Mouse (Mus musculus): ENCODE data around the gene Eif5b. TPM values are rescaled to one million over a fixed set of nuclear protein-coding genes. Genes with fewer than 3 reads are reported as not detected.
"Not testable (repeated sequence)": the region's sequence is repeated elsewhere in the genome, so short reads cannot be mapped to it uniquely, and the experiment has no call there.

The Eif5b gene
- total and polyA plus RNA-seq, 2 experiments, result 3.4 to 17.1 TPM

- Histone ChIP-seq H3K4me3 (ENCODE audit: insufficient read depth, low read depth, low read length) (no peak overlapping the region), H3K9ac (ENCODE audit: low read depth, low read length) (no peak overlapping the region), H3K27me3 (ENCODE audit: control insufficient read depth, insufficient read depth, low read length) (no peaks in the 10 kb centered on the region), H3K4me1 (ENCODE audit: control insufficient read depth, insufficient read depth, low read length) (no peaks in the 10 kb centered on the region), H3K36me3 (ENCODE audit: control insufficient read depth, insufficient read depth, low read length) (peaks cover 55% of the 10 kb centered on the region), H3K79me2 (ENCODE audit: control insufficient read depth, insufficient read depth, low read length) (no peaks in the 10 kb centered on the region), H3K27ac (replicated peaks; ENCODE audit: insufficient read depth, low read depth, low read length) (no peak overlapping the region)
- TF ChIP-seq CTCF (IDR thresholded peaks at IDR 0.05; ENCODE audit: low read depth, low read length), result no peak
- TF ChIP-seq POLR2A (IDR thresholded peaks at IDR 0.05; ENCODE audit: extremely low read depth, insufficient read depth, low read length), result no peak
- WGBS, result 70% methylated on average over 6 of the region's 6 CpGs
- no peak for DNase-seq (ENCODE audit: extremely low read depth, low read depth, low spot score)
Observed at GRCm38 (mm10) chr1:38058417-38058816, 60.6 kb downstream of the Eif5b start.

DNA sequence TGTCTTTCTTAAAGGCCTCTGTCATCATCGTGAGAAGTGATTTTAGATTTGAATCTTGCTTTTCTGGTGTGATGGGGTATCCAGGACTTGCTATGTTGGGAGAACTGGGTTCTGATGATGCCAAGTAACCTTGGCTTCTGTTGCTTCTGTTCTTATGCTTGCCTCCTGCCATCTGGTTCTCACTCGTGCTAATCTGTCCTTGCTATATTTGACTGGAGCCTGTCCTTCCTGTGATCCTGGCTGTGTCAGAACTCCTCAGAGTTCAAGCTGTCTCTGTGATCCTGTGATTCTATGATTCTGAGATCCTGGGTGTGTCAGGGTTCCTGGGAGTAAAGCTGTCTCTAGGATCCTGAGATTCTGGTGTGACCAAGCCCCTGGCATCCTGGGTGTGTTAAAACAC, 64.3 kb downstream of the Eif5b start:
- H3K27ac ChIP-seq (replicated peaks; ENCODE audit: insufficient read depth, low read depth, low read length); DNase-seq (ENCODE audit: extremely low read depth, low read depth, low spot score); H3K4me1 ChIP-seq (ENCODE audit: control insufficient read depth, insufficient read depth, low read length); H3K9ac ChIP-seq (ENCODE audit: low read depth, low read length); H3K79me2 ChIP-seq (ENCODE audit: control insufficient read depth, insufficient read depth, low read length); H3K27me3 ChIP-seq (ENCODE audit: control insufficient read depth, insufficient read depth, low read length); H3K4me3 ChIP-seq (ENCODE audit: insufficient read depth, low read depth, low read length): not testable (repeated sequence)
- H3K36me3 ChIP-seq (ENCODE audit: control insufficient read depth, insufficient read depth, low read length), result peaks cover 44% of the 10 kb centered on the region
- WGBS, result 90% methylated on average over 2 of the region's 2 CpGs

DNA sequence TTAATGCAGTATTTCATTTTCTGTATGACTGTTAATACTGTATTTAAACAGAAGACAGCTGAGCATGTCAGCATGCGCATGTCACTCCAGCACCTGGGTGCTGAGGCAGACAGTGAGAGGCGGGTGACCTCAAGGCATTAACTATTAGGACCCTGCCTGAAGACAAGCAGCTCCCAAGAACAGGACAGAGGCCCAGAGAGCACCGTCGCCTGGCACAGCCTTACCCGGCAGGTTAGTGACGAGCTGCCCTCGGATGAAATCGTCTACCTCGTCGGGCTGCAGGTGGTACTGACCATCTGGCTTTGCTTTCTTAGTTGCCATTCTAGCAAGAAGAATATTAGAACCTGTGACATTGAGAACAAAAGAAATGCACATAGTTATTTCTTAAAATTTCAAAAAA, 69.5 kb downstream of the Eif5b start:
- H3K79me2 ChIP-seq (ENCODE audit: control insufficient read depth, insufficient read depth, low read length), result no peaks in the 10 kb centered on the region
- H3K9ac ChIP-seq (ENCODE audit: low read depth, low read length), result no peak overlapping the region
- 96% methylated on average over 10 of the region's 10 CpGs for WGBS
- TF ChIP-seq CTCF (IDR thresholded peaks at IDR 0.05; ENCODE audit: low read depth, low read length) (no peak), POLR2A (IDR thresholded peaks at IDR 0.05; ENCODE audit: extremely low read depth, insufficient read depth, low read length) (no peak)
- no peaks in the 10 kb centered on the region for H3K4me1 ChIP-seq (ENCODE audit: control insufficient read depth, insufficient read depth, low read length)
- no peak overlapping the region for H3K4me3 ChIP-seq (ENCODE audit: insufficient read depth, low read depth, low read length)
- no peak overlapping the region for H3K27ac ChIP-seq (replicated peaks; ENCODE audit: insufficient read depth, low read depth, low read length)
- H3K27me3 ChIP-seq (ENCODE audit: control insufficient read depth, insufficient read depth, low read length), result no peaks in the 10 kb centered on the region
- no peak for DNase-seq (ENCODE audit: extremely low read depth, low read depth, low spot score)
- H3K36me3 ChIP-seq (ENCODE audit: control insufficient read depth, insufficient read depth, low read length), result peaks cover 55% of the 10 kb centered on the region

DNA sequence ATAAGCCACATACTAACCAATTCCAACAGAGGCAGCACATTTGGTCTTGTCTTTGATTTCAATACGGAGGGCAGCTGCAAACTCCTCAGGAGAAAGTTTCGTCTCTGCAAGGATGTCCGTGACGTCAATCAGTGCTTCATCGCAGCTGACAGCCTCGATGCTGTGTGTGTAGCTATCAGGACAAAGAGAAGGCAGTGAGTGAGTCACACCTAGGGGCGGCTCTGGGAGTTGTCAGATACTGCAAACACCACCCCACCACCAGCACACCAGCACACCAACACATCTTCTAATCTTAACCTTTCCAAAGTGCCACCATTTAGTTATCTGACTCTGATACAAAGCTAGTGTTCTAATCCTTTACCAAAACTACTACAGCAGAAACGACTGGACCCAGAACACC, 73.5 kb downstream of the Eif5b start:
- Histone ChIP-seq H3K4me1 (ENCODE audit: control insufficient read depth, insufficient read depth, low read length) (no peaks in the 10 kb centered on the region), H3K4me3 (ENCODE audit: insufficient read depth, low read depth, low read length) (no peak overlapping the region), H3K9ac (ENCODE audit: low read depth, low read length) (no peak overlapping the region), H3K27ac (replicated peaks; ENCODE audit: insufficient read depth, low read depth, low read length) (no peak overlapping the region), H3K36me3 (ENCODE audit: control insufficient read depth, insufficient read depth, low read length) (peaks cover 52% of the 10 kb centered on the region), H3K27me3 (ENCODE audit: control insufficient read depth, insufficient read depth, low read length) (no peaks in the 10 kb centered on the region), H3K79me2 (ENCODE audit: control insufficient read depth, insufficient read depth, low read length) (no peaks in the 10 kb centered on the region)
- DNase-seq (ENCODE audit: extremely low read depth, low read depth, low spot score), result no peak
- 90% methylated on average over 8 of the region's 8 CpGs for WGBS
- TF ChIP-seq POLR2A (IDR thresholded peaks at IDR 0.05; ENCODE audit: extremely low read depth, insufficient read depth, low read length) (no peak), CTCF (IDR thresholded peaks at IDR 0.05; ENCODE audit: low read depth, low read length) (no peak)

GRCm38 (mm10) chr1:38081316-38081715, 83.5 kb downstream of the Eif5b start:
- WGBS, result 60% methylated on average over 8 of the region's 8 CpGs
- TF ChIP-seq POLR2A (IDR thresholded peaks at IDR 0.05; ENCODE audit: extremely low read depth, insufficient read depth, low read length) (no peak), CTCF (IDR thresholded peaks at IDR 0.05; ENCODE audit: low read depth, low read length) (no peak)

DNA sequence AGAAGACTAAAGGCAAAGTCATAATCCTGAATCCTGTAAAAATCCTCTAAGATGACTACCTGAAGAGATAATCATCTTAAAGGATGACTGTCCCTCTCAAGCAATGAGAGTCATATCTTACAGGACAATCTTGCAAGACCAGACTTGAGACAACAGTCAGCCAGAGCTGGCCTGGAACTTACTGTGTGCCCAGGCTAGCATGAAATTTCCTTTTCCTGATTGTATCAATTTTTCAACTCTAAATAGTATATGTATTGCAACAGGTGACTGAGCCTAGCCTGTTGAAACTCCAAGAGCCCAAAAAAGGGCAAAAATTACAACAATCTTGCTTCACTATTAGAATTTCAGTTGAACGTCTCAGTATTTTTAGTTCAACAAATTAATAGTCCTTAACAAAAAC, 105.4 kb downstream of the Eif5b start:
- no peaks in the 10 kb centered on the region for H3K4me1 ChIP-seq (ENCODE audit: control insufficient read depth, insufficient read depth, low read length)
- WGBS, result 73% methylated on average over 1 of the region's 1 CpGs
- no peak for DNase-seq (ENCODE audit: extremely low read depth, low read depth, low spot score)
- no peak overlapping the region for H3K27ac ChIP-seq (replicated peaks; ENCODE audit: insufficient read depth, low read depth, low read length)
- H3K9ac ChIP-seq (ENCODE audit: low read depth, low read length), result no peak overlapping the region
- H3K27me3 ChIP-seq (ENCODE audit: control insufficient read depth, insufficient read depth, low read length), result no peaks in the 10 kb centered on the region
- peaks cover 20% of the 10 kb centered on the region for H3K36me3 ChIP-seq (ENCODE audit: control insufficient read depth, insufficient read depth, low read length)
- TF ChIP-seq CTCF (IDR thresholded peaks at IDR 0.05; ENCODE audit: low read depth, low read length) (no peak), POLR2A (IDR thresholded peaks at IDR 0.05; ENCODE audit: extremely low read depth, insufficient read depth, low read length) (no peak)
- H3K79me2 ChIP-seq (ENCODE audit: control insufficient read depth, insufficient read depth, low read length), result peaks cover 8% of the 10 kb centered on the region
- no peak overlapping the region for H3K4me3 ChIP-seq (ENCODE audit: insufficient read depth, low read depth, low read length)

More at GRCm38 (mm10) chr1:38081316-38081715, 83.5 kb downstream of the Eif5b start:
- H3K27me3 ChIP-seq (ENCODE audit: control insufficient read depth, insufficient read depth, low read length), result no peaks in the 10 kb centered on the region
- peaks cover 33% of the 10 kb centered on the region for H3K36me3 ChIP-seq (ENCODE audit: control insufficient read depth, insufficient read depth, low read length)
- H3K4me1 ChIP-seq (ENCODE audit: control insufficient read depth, insufficient read depth, low read length), result no peaks in the 10 kb centered on the region
- DNase-seq (ENCODE audit: extremely low read depth, low read depth, low spot score), result no peak
- H3K4me3 ChIP-seq (ENCODE audit: insufficient read depth, low read depth, low read length), result no peak overlapping the region
- no peaks in the 10 kb centered on the region for H3K79me2 ChIP-seq (ENCODE audit: control insufficient read depth, insufficient read depth, low read length)
- no peak overlapping the region for H3K9ac ChIP-seq (ENCODE audit: low read depth, low read length)
- no peak overlapping the region for H3K27ac ChIP-seq (replicated peaks; ENCODE audit: insufficient read depth, low read depth, low read length)

All from liver, adult 2 months (tissue).